Mouse (Mus musculus) lung, embryonic 14.5 days (tissue): ENCODE measurements around the gene Msi2. TPM values are rescaled to one million over a fixed set of nuclear protein-coding genes. Genes with fewer than 3 reads are reported as not detected.

Experiments
- ATAC-seq: fragments of 200-750 bp; cut with Nextera tagmentation; 2 replicates; pipeline ENCODE4 v1.8.0; 2017; ENCODE audit warnings: mild to moderate bottlenecking, moderate TSS enrichment, moderate library complexity; ENCODE audit not compliant: insufficient read depth
- DNase-seq: peaks from one replicate; pipeline ENCODE4 v3.0.0-alpha.2; 2015
- H3K27ac ChIP-seq: fragments of 300-500 bp; sonication (generic); 2 replicates; pipeline ENCODE4 v1.5.1; 2014; ENCODE audit warnings: low read depth, mild to moderate bottlenecking, moderate library complexity
- H3K27me3 ChIP-seq: fragments of 300-500 bp; sonication (generic); 2 replicates; pipeline ENCODE4 v1.6.1; 2014; ENCODE audit warnings: low read length, control low read depth; ENCODE audit not compliant: insufficient read depth
- H3K36me3 ChIP-seq: fragments of 300-500 bp; sonication (generic); 2 replicates; pipeline ENCODE4 v1.6.1; 2014; ENCODE audit warnings: control low read depth; ENCODE audit not compliant: insufficient read depth
- H3K4me1 ChIP-seq: fragments of 300-500 bp; sonication (generic); 2 replicates; pipeline ENCODE4 v1.6.1; 2014; ENCODE audit warnings: antibody characterized with exemption, control low read depth; ENCODE audit not compliant: insufficient read depth
- H3K4me2 ChIP-seq: fragments of 300-500 bp; sonication (generic); 2 replicates; pipeline ENCODE4 v1.6.1; 2014; ENCODE audit warnings: mild to moderate bottlenecking
- H3K4me3 ChIP-seq: fragments of 300-500 bp; sonication (generic); 2 replicates; pipeline ENCODE4 v1.5.1; 2014; ENCODE audit warnings: low read depth, low read length
- H3K9ac ChIP-seq: fragments of 300-500 bp; sonication (generic); 2 replicates; pipeline ENCODE4 v1.6.1; 2014
- H3K9me3 ChIP-seq: fragments of 300-500 bp; sonication (generic); 2 replicates; pipeline ENCODE4 v1.6.1; 2016; ENCODE audit warnings: low read depth, low read length, control low read depth
- CTCF ChIP-seq: IDR thresholded peaks from 2 replicates; pipeline ENCODE4 v1.5.1; 2016; ENCODE audit warnings: antibody characterized with exemption, low read depth
- WGBS: fragments of 180-500 bp; shearing (Covaris S2); extraction: QIAGEN DNeasy Blood & Tissue Kit; methylation state at CpG from one replicate; pipeline ENCODE4 v1.1.7; 2014; 5-methylcytosine and 5-hydroxymethylcytosine counted together
- polyA plus RNA-seq: library from polyadenylated mRNA; unstranded; fragments of >200 nt; fragmentation: Nextera tagmentation; extraction: Ambion mirVana; gene quantifications from 2 replicates; pipeline ENCODE4 v1.2.1, GENCODE M21; 2014

The Msi2 gene
- polyA plus RNA-seq, 1 experiment from 2014 or later = 12.7 TPM

DNA sequence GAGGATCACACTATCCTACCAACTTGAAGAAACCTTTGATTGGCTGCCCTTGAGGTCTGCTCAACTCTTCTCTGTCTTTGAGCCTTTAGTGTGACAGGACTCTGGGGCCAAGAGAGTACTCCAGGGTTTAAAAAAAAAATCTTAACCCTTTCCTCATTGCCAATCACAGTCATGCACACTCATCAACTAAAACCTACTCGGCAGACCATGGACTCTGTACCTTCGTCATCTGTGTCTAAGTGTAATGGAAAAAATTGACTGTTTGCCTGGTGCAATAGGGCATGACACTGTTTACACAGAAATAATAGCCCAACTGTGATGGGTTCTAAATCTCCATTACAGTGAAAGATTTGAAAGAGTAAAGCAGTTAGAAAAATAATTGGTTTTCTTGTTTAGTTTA is 186.3 kb downstream of the Msi2 start:
- H3K9me3 ChIP-seq = no peaks in the 10 kb centered on the region
- ATAC-seq (no peak), DNase-seq (no peak)
- 54% methylated on average over 2 of the region's 2 CpGs for WGBS
- H3K9ac ChIP-seq = no peak overlapping the region
- peaks cover 29% of the 10 kb centered on the region for H3K4me1 ChIP-seq
- H3K4me2 ChIP-seq = no peak overlapping the region
- H3K27ac ChIP-seq = no peak overlapping the region
- no peak overlapping the region for H3K4me3 ChIP-seq
- H3K27me3 ChIP-seq = no peaks in the 10 kb centered on the region
- no peak for TF ChIP-seq CTCF
- no peaks in the 10 kb centered on the region for H3K36me3 ChIP-seq

DNA sequence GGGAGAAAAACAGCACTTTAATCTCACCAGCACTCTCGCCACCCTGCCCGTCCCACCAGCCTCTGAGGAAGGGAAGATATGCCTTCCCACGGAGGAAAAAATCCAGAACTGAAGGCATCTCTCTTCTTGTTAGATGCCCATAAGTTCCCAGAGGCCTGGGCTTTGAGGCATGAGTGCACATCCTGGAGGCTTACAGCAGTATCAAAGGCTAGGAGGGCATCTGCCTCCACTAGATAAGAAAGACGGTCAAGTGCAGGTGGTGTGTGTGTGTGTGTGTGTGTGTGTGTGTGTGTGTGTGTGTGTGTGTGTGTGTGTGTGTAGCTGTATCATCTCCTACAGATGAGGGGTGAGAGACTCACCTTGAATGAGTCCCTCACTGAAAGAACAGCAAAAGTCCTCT is 188.3 kb downstream of the Msi2 start:
- no peak for TF ChIP-seq CTCF
- Histone ChIP-seq H3K9me3 (no peaks in the 10 kb centered on the region), H3K4me3 (no peak overlapping the region), H3K4me2 (no peak overlapping the region), H3K27ac (no peak overlapping the region), H3K4me1 (peaks cover 42% of the 10 kb centered on the region), H3K9ac (no peak overlapping the region), H3K36me3 (no peaks in the 10 kb centered on the region), H3K27me3 (no peaks in the 10 kb centered on the region)
- DNase-seq (no peak), ATAC-seq (no peak)
- WGBS = 81% methylated on average over 4 of the region's 4 CpGs

DNA sequence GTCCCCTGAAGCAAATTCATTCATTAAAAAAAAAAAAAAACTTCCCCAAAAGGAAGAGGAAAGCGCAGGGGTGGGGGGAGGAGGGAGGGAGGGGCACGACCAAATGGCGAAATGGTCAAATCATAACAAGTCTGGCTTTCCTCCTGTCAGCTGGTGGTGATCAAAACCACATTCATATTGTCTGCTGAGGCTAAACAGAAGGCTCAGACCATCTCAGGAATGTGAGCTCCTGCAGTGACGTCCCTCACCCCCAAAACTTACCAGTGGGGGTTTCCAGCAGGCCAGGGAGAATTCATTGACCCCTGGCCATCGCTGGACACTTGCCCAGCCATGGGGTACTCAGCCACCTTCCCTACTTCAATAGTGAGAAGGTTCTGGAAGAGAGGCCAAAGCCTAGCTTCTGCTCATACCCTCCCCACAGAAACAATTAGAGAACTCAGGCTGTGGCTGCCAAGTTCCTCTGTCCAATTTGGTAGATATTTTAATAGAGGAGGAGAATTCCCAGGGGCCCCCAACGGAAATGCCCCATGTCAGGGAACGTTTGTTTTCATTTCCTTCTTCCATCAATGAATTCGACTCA is 189.7 kb downstream of the Msi2 start:
- WGBS = 24% methylated on average over 8 of the region's 8 CpGs
- DNase-seq = peak; percentile 84

DNA sequence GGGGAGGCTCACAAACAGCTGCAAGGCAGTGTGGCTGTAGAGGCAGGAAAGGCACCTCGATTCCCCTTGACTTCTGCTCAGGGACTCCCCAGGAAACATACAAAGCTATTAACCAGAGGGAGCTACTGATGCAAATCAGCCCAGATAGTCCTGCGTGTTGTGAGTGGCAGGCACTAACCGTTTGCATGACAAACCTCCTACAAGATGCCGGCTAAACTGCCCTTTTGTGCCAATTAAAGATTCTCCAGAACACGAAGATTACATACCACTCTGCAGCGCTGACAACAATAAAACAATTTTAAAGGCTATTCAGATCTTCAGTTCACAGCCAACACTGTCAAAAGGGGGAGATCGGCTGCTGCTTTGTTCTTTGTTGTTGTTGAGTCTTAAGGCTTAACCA is 191.6 kb downstream of the Msi2 start:
- no peak for ATAC-seq
- H3K27me3 ChIP-seq = no peaks in the 10 kb centered on the region
- TF ChIP-seq CTCF = no peak
- H3K4me1 ChIP-seq = peaks cover 56% of the 10 kb centered on the region
- H3K27ac ChIP-seq = no peak overlapping the region
- DNase-seq = peak; percentile 31
- no peak overlapping the region for H3K9ac ChIP-seq
- H3K9me3 ChIP-seq = no peaks in the 10 kb centered on the region
- no peaks in the 10 kb centered on the region for H3K36me3 ChIP-seq
- H3K4me3 ChIP-seq = no peak overlapping the region
- no peak overlapping the region for H3K4me2 ChIP-seq
- 29% methylated on average over 7 of the region's 7 CpGs for WGBS

More for the DNA sequence above, 189.7 kb downstream of the Msi2 start:
- ATAC-seq = peak; percentile 39
- peak overlapping the region; percentile 72; the same call in 1 of the 2 replicates for H3K27ac ChIP-seq
- no peaks in the 10 kb centered on the region for H3K36me3 ChIP-seq
- TF ChIP-seq CTCF = no peak
- H3K27me3 ChIP-seq = no peaks in the 10 kb centered on the region
- no peak overlapping the region for H3K9ac ChIP-seq
- H3K9me3 ChIP-seq = no peaks in the 10 kb centered on the region
- peak overlapping the region; percentile 34; the same call in 1 of the 2 replicates for H3K4me2 ChIP-seq
- no peak overlapping the region for H3K4me3 ChIP-seq
- peaks cover 48% of the 10 kb centered on the region for H3K4me1 ChIP-seq

DNA sequence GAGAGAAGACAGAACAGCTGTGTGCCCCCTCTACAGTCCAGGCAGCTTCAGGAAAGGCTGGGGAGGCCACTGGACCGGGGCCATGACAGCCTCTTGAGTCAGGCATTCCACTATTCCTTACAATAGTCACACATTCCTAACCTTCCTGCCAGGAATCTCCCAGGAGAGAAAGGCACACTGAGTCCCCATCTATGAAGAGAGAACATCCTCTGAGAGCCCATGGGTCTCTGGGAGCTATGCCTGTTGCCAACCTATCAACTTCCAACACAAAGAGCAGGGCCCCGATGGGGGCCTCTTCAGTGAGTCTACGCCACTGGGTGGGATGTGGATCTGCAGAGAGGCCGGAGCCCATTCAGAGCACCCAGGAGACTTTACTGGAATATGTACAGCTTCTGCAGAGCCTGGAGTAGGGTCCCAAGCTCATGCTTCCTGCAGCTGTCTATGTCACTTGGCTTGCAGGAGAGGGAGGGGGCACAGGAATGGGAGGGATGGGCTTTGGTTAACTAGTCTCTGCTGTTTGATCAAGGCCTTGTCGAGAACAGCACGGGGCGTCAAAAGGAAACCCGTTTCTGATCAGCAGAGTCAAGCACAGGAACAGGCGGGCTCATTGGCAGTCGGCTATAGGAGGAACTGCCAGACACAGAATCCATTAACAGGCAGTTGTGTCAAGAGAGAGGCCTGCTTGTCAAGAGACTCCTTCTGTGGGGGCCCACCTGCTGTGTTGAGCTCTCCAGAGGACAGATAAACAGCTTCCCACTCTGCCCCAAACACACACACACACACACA is 193.3 kb downstream of the Msi2 start:
- Histone ChIP-seq H3K9ac (peak overlapping the region; percentile 6; the same call in 1 of the 2 replicates), H3K4me2 (no peak overlapping the region)
- 20% methylated on average over 10 of the region's 10 CpGs for WGBS

DNA sequence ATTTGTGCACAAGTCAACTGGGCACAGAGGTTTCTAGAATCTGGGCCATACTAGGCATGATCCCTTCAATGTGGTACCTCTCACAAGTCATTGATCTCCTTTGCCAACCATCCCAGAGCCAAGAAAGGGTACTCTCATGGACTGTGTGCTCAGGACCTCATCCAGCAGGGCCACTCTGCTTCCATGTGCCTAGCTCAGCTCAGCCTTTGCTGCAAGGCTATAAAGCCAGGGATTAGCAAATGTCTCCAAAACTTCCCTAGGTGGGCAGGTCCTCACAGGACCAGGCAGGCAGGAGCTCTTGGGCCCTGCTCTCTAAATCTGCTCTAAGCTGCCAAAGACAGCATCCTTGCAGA is 193.9 kb downstream of the Msi2 start:
- no peaks in the 10 kb centered on the region for H3K9me3 ChIP-seq
- H3K27ac ChIP-seq = peak overlapping the region; percentile 82
- H3K27me3 ChIP-seq = no peaks in the 10 kb centered on the region
- TF ChIP-seq CTCF = no peak
- ATAC-seq (peak; percentile 25), DNase-seq (no peak)
- peaks cover 53% of the 10 kb centered on the region for H3K4me1 ChIP-seq
- H3K4me3 ChIP-seq = no peak overlapping the region
- H3K9ac ChIP-seq = no peak overlapping the region
- no peak overlapping the region for H3K4me2 ChIP-seq
- H3K36me3 ChIP-seq = no peaks in the 10 kb centered on the region

More for the DNA sequence above, 193.3 kb downstream of the Msi2 start:
- H3K9me3 ChIP-seq = no peaks in the 10 kb centered on the region
- TF ChIP-seq CTCF = no peak
- H3K27ac ChIP-seq = peak overlapping the region; percentile 82
- H3K4me3 ChIP-seq = no peak overlapping the region
- ATAC-seq = peak; percentile 36; the same call in 1 of the 2 replicates
- H3K36me3 ChIP-seq = no peaks in the 10 kb centered on the region
- peaks cover 56% of the 10 kb centered on the region for H3K4me1 ChIP-seq
- H3K27me3 ChIP-seq = no peaks in the 10 kb centered on the region
- DNase-seq = peak; percentile 73

DNA sequence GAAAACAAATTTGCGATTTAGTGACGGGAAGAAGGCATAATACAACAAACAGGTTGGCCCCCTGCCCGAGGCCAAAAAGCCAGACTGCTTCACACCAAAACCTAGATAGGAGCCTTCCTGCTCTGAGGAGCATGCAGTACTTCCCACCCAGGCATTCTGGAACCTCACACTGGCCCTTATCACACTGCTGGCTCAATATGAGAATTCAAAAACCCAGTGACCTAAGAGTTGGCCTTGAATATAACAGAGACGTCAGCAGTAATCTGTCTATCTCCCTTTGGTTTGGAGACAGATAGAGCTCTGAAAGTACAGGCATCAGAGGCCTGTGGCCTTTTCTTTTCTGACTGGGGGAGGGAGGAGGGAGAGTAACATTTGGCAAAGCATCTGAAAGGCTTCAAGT is 194.4 kb downstream of the Msi2 start:
- DNase-seq (peak; percentile 75), ATAC-seq (peak; percentile 42)
- H3K27me3 ChIP-seq = no peaks in the 10 kb centered on the region
- H3K9ac ChIP-seq = no peak overlapping the region
- no peak for TF ChIP-seq CTCF
- H3K9me3 ChIP-seq = no peaks in the 10 kb centered on the region
- H3K4me3 ChIP-seq = no peak overlapping the region
- peaks cover 48% of the 10 kb centered on the region for H3K4me1 ChIP-seq
- 20% methylated on average over 4 of the region's 4 CpGs for WGBS
- H3K4me2 ChIP-seq = no peak overlapping the region
- H3K36me3 ChIP-seq = no peaks in the 10 kb centered on the region
- peak overlapping the region; percentile 82; the same call in 1 of the 2 replicates for H3K27ac ChIP-seq
